Mouse (Mus musculus) hindbrain, embryonic 15.5 days (tissue): ENCODE measurements around the gene Ubtd2. TPM values are rescaled to one million over a fixed set of nuclear protein-coding genes. Genes with fewer than 3 reads are reported as not detected.
"Not testable (repeated sequence)": the region's sequence is repeated elsewhere in the genome, so short reads cannot be mapped to it uniquely, and the experiment has no call there.

Experiments
- ATAC-seq: fragments of 200-750 bp; cut with Nextera tagmentation; 2 replicates; pipeline ENCODE4 v1.8.0; 2017; ENCODE audit warnings: low read depth, moderate number of reproducible peaks, moderate TSS enrichment; ENCODE audit not compliant: low FRiP score
- H3K27ac ChIP-seq: fragments of 300-500 bp; sonication (generic); replicated peaks from 2 replicates; pipeline ENCODE4 v1.5.1; 2015; ENCODE audit warnings: mild to moderate bottlenecking, inconsistent platforms
- H3K27me3 ChIP-seq: fragments of 300-500 bp; sonication (generic); 2 replicates; pipeline ENCODE4 v1.6.1; 2015; ENCODE audit warnings: control low read depth, inconsistent platforms
- H3K36me3 ChIP-seq: fragments of 300-500 bp; sonication (generic); 2 replicates; pipeline ENCODE4 v1.6.1; 2015; ENCODE audit warnings: control low read depth, inconsistent platforms
- H3K4me1 ChIP-seq: fragments of 300-500 bp; sonication (generic); replicated peaks from 2 replicates; pipeline ENCODE4 v1.6.1; 2015; ENCODE audit warnings: control low read depth, inconsistent platforms
- H3K4me2 ChIP-seq: fragments of 300-500 bp; sonication (generic); 2 replicates; pipeline ENCODE4 v1.6.1; 2015; ENCODE audit warnings: moderate library complexity, mild to moderate bottlenecking, inconsistent platforms
- H3K4me3 ChIP-seq: fragments of 300-500 bp; sonication (generic); 2 replicates; pipeline ENCODE4 v1.5.1; 2015; ENCODE audit warnings: mild to moderate bottlenecking, inconsistent platforms
- H3K9ac ChIP-seq: fragments of 300-500 bp; sonication (generic); 2 replicates; pipeline ENCODE4 v1.6.1; 2015; ENCODE audit warnings: inconsistent platforms
- H3K9me3 ChIP-seq: fragments of 300-500 bp; sonication (generic); 2 replicates; pipeline ENCODE4 v1.6.1; 2016; ENCODE audit warnings: control low read depth, inconsistent platforms
- WGBS: fragments of 180-500 bp; shearing (Covaris S2); methylation state at CpG from one replicate; pipeline ENCODE4 v1.1.7; 2015; 5-methylcytosine and 5-hydroxymethylcytosine counted together
- polyA plus RNA-seq: library from polyadenylated mRNA; unstranded; fragments of >200 nt; fragmentation: Nextera tagmentation; extraction: Ambion mirVana; gene quantifications from 2 replicates; pipeline ENCODE4 v1.2.1, GENCODE M21; 2015

Ubtd2 gene
- polyA plus RNA-seq, 1 experiment from 2014 or later, result 46.6 TPM

DNA sequence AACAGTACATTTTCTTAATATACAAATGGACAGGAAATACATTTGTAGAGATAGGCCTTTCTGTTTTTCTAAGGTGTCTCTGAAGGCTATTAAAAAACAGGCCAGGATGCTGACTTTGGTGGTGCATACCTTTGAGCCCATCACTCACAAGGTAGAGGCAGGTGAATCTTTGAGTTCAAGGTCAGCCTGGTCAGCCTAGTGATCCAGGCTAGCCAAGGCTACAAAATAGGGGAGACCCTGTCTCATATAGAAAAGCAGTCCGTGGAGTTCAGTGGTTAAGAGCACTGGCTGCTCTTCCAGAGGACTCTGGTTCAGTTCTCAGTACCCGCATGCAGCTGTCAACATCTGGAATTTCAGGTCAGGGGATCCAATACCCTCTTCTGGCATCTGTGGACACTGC is 48.5 kb downstream of the Ubtd2 start:
- Histone ChIP-seq H3K9me3 (no peaks in the 10 kb centered on the region), H3K9ac (no peak overlapping the region), H3K4me1 (peaks cover 1% of the 10 kb centered on the region), H3K4me2 (no peak overlapping the region), H3K27ac (no peak overlapping the region), H3K4me3 (no peak overlapping the region), H3K36me3 (0 out of 2 replicates have a peak, but pooled peaks cover 3% of the 10 kb centered on the region), H3K27me3 (no peaks in the 10 kb centered on the region)
- WGBS, result 91% methylated on average over 2 of the region's 2 CpGs
- no peak for ATAC-seq

DNA sequence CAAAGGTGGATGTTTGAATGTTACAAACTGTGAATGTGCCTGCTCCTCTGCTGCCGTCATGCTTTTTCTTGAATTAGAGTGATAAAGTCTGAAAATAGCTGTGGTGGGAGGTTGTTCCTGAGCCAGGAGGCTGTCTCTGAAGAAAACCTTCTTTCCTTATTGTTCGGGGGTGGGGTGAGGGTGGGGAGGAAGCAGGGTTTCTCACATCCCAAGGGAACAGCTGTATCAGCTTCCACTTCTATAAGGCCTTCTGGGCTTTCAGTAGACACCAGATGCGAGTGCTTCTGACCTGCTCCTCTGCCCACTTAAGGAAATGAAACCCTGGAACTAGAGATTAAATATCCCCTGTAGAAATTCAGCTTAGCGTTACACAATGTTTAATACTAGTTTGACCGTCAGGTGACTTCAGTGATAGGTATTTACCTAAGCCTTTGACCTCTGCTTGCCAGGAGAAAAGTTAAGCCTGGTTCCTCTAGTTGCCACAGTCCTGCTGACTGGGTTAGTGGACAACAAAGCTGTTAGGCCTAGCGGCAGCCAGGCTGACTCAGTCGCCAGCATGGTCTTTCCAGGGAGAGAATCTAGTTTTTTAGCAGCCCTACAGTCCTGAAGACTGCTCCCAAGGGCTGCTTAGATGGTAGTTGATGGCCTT is 50.0 kb downstream of the Ubtd2 start:
- Histone ChIP-seq H3K9ac (no peak overlapping the region), H3K4me2 (no peak overlapping the region), H3K27ac (no peak overlapping the region), H3K9me3 (no peaks in the 10 kb centered on the region), H3K27me3 (no peaks in the 10 kb centered on the region), H3K4me3 (no peak overlapping the region), H3K36me3 (0 out of 2 replicates have a peak, but pooled peaks cover 3% of the 10 kb centered on the region), H3K4me1 (no peaks in the 10 kb centered on the region)
- WGBS, result 88% methylated on average over 7 of the region's 7 CpGs
- ATAC-seq, result no peak

DNA sequence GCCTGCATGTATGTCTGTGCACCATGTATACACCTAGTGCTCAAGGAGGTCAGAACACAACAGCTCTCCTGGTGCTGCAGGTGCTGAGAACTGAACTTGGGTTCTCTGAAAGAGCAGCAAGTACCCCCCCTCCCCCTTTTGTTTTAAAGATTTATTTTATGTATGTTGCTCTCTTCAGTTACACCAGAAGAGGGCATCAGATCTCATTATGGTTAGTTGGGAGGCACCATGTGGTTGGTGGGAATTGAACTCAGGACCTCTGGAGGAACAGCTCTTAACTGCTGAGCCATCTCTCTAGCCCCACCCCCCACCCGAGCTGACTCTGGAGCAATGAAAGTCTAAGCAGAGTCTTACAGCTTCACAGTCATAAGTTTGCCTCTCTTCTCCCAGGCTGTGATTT is 55.8 kb downstream of the Ubtd2 start:
- 80% methylated on average over 1 of the region's 1 CpGs for WGBS
- no peaks in the 10 kb centered on the region for H3K27me3 ChIP-seq
- ATAC-seq, result no peak

DNA sequence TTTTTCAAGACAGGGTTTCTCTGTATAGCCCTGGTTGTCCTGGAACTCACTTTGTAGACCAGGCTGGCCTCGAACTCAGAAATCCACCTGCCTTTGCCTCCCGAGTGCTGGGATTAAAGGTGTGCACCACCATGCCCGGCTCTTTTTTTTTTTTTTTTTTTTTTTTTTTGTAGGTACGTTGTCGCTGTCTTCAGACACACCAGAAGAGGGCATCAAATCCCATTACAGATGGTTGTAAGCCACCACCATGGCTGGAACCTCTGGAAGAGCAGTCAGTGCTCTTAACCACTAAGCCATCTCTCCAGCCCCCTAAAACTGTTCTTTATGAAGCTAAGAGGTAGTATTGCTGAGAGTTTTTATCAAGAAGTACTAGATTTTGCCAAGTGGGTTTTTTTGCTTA is 59.7 kb downstream of the Ubtd2 start:
- not testable (repeated sequence) for H3K27me3 ChIP-seq, H3K4me1 ChIP-seq, H3K9me3 ChIP-seq, H3K9ac ChIP-seq, H3K4me2 ChIP-seq, H3K4me3 ChIP-seq, ATAC-seq, H3K27ac ChIP-seq, H3K36me3 ChIP-seq
- 88% methylated on average over 5 of the region's 5 CpGs for WGBS

More for the DNA sequence above, 55.8 kb downstream of the Ubtd2 start:
- Histone ChIP-seq H3K9ac (no peak overlapping the region), H3K9me3 (no peaks in the 10 kb centered on the region), H3K4me1 (0 out of 2 replicates have a peak, but pooled peaks cover 3% of the 10 kb centered on the region), H3K4me2 (no peak overlapping the region), H3K4me3 (no peak overlapping the region), H3K36me3 (no peaks in the 10 kb centered on the region), H3K27ac (no peak overlapping the region)

DNA sequence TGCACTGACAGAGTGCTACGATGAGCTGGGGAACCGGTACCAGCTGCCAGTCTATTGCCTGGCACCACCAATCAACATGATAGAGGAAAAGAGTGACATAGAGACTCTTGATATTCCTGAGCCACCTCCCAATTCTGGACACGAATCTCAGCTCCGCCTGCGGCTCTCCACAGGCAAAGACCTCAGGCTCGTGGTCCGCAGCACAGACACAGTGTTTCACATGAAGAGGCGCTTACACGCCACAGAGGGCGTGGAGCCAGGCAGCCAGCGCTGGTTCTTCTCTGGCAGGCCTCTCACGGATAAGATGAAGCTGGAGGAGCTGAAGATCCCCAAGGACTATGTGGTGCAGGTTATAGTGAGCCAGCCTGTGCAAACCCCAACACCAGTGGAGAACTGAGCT is 60.9 kb downstream of the Ubtd2 start:
- 0 out of 2 replicates have a peak, but pooled peaks cover 8% of the 10 kb centered on the region for H3K36me3 ChIP-seq
- WGBS, result 86% methylated on average over 12 of the region's 12 CpGs
- H3K9ac ChIP-seq, result no peak overlapping the region
- H3K4me3 ChIP-seq, result no peak overlapping the region
- ATAC-seq, result no peak
- H3K27me3 ChIP-seq, result no peaks in the 10 kb centered on the region
- no peak overlapping the region for H3K4me2 ChIP-seq
- H3K27ac ChIP-seq, result no peak overlapping the region
- H3K4me1 ChIP-seq, result 0 out of 2 replicates have a peak, but pooled peaks cover 3% of the 10 kb centered on the region
- no peaks in the 10 kb centered on the region for H3K9me3 ChIP-seq

DNA sequence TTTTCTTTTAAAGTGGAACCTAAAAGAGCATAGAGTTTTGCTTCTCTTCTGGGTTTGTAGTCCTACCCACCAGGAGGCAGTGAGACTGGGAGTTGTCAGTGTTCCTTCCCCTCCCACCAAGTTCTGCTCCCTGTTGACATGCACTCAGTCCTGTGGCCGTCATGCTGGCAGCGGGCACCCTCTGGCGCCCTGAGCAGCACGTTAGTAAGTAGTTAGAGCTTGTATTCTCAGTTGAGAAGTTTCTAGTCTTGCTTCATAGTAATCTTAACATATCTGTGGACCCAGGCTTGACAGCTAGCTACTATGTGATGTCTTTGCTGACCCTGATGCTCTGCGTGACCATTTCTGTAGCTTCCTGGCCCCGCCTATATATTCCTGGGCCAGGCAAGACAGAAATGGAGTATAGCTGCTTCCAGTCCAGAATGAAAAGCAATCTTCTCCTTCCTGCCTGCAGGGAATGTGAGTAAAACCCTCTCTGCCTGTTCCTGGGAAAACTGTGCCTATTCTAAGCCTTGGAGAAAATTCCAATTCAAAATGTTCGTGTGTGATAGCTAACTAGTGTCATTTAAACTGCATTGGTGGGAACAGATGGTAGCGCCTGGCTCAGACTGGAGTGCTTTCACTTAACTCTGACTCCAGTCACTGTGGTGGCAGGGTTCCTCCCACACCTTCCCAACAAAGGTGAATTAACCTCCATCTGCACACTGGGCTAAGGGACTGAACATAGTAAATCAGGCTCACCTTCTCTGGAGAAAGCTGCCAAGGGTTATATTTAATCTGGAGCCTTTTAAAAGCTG is 61.9 kb downstream of the Ubtd2 start:
- H3K36me3 ChIP-seq, result 0 out of 2 replicates have a peak, but pooled peaks cover 8% of the 10 kb centered on the region
- no peak overlapping the region for H3K4me3 ChIP-seq
- 83% methylated on average over 8 of the region's 8 CpGs for WGBS
- H3K9me3 ChIP-seq, result no peaks in the 10 kb centered on the region
- H3K27ac ChIP-seq, result no peak overlapping the region
- H3K27me3 ChIP-seq, result no peaks in the 10 kb centered on the region
- ATAC-seq, result no peak
- H3K9ac ChIP-seq, result no peak overlapping the region
- no peak overlapping the region for H3K4me2 ChIP-seq
- H3K4me1 ChIP-seq, result no peaks in the 10 kb centered on the region

DNA sequence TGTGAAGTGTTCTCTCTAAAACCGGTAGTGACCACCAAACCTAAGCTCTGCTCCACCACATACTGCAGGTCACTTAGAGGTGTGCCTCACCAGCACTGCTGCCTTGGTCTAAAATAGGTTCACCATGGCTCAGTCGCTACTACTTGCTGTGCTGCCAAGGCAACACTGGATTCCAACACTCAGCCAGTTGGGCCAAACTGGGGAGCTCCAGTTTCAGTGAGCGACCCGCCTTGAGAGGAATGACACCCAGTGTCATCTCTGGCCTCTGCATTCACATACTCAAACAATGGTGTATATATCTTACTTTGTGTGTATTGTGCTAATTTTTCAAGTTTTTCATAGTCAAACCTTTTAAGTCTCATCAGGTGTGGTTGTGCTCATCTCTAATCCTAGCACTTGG is 63.6 kb downstream of the Ubtd2 start:
- no peak for ATAC-seq
- Histone ChIP-seq H3K9ac (no peak overlapping the region), H3K9me3 (no peaks in the 10 kb centered on the region), H3K27me3 (no peaks in the 10 kb centered on the region), H3K4me3 (no peak overlapping the region), H3K4me1 (no peaks in the 10 kb centered on the region), H3K27ac (no peak overlapping the region), H3K4me2 (no peak overlapping the region), H3K36me3 (0 out of 2 replicates have a peak, but pooled peaks cover 8% of the 10 kb centered on the region)
- 85% methylated on average over 4 of the region's 4 CpGs for WGBS

DNA sequence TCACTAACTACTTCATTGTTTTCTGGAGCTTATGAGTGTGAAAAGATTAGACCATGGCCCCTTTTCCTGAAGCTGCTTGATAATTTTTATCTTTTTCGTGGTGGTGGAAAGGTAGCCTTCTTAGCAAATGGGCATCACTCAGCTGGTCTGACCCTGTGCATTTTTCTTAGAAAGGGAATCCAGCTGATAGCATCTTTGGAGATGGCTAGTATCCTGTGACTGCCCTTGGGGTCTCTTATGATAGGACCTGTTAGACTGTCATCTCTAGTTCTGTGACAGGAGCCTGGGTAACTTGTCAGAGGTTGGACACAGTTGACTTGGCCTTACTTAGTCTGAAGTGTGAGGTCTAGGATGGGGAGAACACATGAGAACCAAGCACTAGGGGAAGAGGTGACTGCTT is 64.2 kb downstream of the Ubtd2 start:
- no peak overlapping the region for H3K4me2 ChIP-seq
- WGBS, result 97% methylated on average over 1 of the region's 1 CpGs
- H3K27ac ChIP-seq, result no peak overlapping the region
- H3K27me3 ChIP-seq, result no peaks in the 10 kb centered on the region
- no peaks in the 10 kb centered on the region for H3K9me3 ChIP-seq
- 0 out of 2 replicates have a peak, but pooled peaks cover 8% of the 10 kb centered on the region for H3K36me3 ChIP-seq
- no peak overlapping the region for H3K4me3 ChIP-seq
- H3K9ac ChIP-seq, result no peak overlapping the region
- ATAC-seq, result no peak
- H3K4me1 ChIP-seq, result no peaks in the 10 kb centered on the region

DNA sequence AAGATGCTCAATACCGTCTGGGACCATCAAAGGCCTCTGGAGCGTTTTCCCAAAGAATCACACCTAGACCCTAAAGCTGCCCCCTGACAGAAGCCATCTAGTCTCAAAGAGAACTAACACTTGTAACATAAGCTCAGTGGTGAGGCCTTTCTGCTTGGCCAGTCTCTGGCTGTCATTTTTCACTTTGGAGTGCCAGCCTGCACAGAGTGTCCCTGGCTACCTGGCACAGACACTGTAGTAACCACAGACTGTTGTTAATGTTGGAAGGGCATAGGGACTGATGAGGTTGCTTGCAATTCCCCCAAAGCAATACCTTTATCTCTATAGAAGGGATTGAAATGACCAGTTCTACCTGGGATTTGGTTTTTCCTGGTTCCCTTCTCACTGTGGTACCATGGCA is 66.1 kb downstream of the Ubtd2 start:
- Histone ChIP-seq H3K9me3 (no peaks in the 10 kb centered on the region), H3K36me3 (0 out of 2 replicates have a peak, but pooled peaks cover 8% of the 10 kb centered on the region), H3K27ac (no peak overlapping the region), H3K27me3 (no peaks in the 10 kb centered on the region), H3K4me3 (no peak overlapping the region), H3K4me2 (no peak overlapping the region), H3K9ac (no peak overlapping the region), H3K4me1 (no peaks in the 10 kb centered on the region)
- ATAC-seq, result no peak
- 88% methylated on average over 2 of the region's 2 CpGs for WGBS

DNA sequence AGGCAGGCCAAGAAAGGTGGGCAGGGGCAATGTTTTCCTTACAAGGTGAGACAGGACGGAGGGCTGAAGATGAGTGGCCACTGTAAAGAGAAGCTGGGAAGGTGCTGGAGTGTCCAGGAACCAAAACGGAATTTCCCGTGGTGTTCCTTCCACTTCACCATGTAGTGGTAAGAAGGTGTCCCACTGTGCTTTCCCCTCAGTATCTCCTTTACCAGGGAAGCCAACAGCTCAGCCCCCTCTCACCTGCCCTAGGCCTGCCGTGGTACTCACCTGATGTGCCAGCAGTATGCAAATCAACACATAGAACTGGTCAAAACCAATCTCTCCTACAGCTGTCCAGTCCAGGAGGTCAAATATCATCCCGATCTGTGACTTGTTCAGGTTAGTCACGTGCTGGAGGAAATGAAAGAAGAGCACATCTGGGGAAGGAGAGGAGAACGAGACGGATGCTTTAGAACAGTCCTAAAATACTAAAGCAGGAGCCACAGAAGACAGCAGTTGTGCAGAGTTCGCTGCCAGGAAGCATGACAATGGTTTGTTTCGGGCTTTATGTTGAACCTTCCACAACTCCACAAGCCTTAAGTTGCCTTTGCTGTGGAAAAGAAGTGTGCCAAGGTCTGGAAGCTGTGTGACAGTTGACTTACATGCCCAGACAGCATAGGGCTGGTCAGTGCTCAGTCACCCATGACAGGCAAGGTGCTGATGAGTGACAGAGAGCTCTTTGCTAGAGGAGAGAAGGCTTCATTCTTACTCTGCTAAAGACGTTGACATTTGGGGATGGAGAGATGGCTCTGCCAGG is 69.2 kb downstream of the Ubtd2 start:
- Histone ChIP-seq H3K36me3 (no peaks in the 10 kb centered on the region), H3K27ac (no peak overlapping the region), H3K4me2 (no peak overlapping the region), H3K4me3 (no peak overlapping the region), H3K27me3 (no peaks in the 10 kb centered on the region), H3K4me1 (no peaks in the 10 kb centered on the region), H3K9ac (no peak overlapping the region), H3K9me3 (no peaks in the 10 kb centered on the region)
- WGBS, result 81% methylated on average over 11 of the region's 11 CpGs
- ATAC-seq, result no peak

DNA sequence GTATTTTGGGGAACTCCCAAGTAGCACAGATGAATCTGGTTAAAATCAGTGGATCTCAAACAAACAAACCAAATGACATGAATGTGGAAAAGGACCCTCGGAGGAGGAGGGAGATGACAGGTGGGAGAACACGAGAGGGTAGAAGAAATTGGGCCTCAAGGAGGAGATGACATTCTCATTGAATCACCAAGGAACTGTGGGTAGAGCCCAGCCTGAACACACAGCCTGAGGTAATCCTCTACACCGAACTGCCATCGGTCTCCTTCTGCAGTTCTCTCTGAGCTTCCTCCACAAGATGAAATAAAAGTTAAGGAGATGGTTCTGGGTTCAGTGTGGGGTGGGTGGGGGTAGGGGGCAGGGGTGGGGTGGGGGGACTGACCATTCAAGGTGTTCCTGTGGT is 71.8 kb downstream of the Ubtd2 start:
- WGBS, result 95% methylated on average over 4 of the region's 4 CpGs
- Histone ChIP-seq H3K9me3 (no peaks in the 10 kb centered on the region), H3K4me1 (no peaks in the 10 kb centered on the region), H3K36me3 (no peaks in the 10 kb centered on the region), H3K4me3 (no peak overlapping the region), H3K9ac (no peak overlapping the region), H3K27ac (no peak overlapping the region), H3K27me3 (peaks cover 8% of the 10 kb centered on the region), H3K4me2 (no peak overlapping the region)
- no peak for ATAC-seq

DNA sequence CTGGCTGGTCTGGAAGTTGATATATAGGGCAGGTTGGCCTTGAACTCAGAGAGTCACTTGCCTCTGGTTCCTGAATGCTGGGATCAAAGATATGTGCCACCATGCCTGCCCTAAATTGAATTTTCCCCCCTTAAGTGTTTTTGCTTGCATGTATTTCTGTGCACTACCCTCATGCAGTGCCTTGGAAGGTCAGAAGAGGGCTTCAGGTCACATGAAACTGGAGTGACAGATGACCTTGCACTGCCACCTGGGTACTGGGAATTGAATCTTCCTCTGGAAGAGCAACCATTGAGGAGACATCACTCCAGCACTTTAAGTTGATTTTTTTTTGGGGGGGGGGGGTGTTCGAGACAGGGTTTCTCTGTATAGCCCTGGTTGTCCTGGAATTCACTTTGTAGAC is 75.0 kb downstream of the Ubtd2 start:
- H3K4me3 ChIP-seq, result no peak overlapping the region
- ATAC-seq, result no peak
- H3K4me2 ChIP-seq, result no peak overlapping the region
- 89% methylated on average over 1 of the region's 1 CpGs for WGBS
- peaks cover 8% of the 10 kb centered on the region for H3K27me3 ChIP-seq
- no peak overlapping the region for H3K27ac ChIP-seq
- no peaks in the 10 kb centered on the region for H3K36me3 ChIP-seq
- H3K9ac ChIP-seq, result no peak overlapping the region
- H3K9me3 ChIP-seq, result no peaks in the 10 kb centered on the region
- peaks cover 20% of the 10 kb centered on the region for H3K4me1 ChIP-seq
